In the genomic region with DNA sequence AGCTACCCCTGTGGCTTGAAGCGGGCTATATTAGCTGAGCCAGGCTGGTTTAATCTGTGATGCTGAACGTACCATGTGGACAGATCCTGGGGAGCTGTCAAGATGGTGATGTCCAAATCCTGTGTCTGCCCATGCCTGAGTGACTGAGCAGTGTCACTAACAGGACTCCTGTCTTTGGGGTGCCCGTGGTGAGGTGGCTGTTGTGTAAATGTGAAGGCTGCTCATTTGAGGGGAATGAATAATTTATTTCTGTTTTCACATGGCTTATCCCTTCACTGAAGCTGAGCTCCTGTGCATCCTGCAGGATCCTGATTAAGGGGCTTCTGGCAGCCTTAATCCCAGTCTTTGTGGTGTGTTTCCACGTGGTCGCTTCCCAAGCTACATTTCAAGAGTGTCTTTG, we compare ENCODE assay signal across 16 mouse cellular contexts.
DNase-seq lines count a peak whose midpoint lies in the region; ATAC-seq lines count a peak whose summit lies in the region.
"Had no signal": no experiment of that assay in that cellular context is flagged by ENCODE, and none has a peak within 500 bp of the region (broad histone marks: within the 10 kb centered on the region; RNA-seq: fewer than 3 reads in every experiment).

No protein-coding gene starts in this region.

- no peaks in the 10 kb centered on the region; the same call in 1 of the 2 replicates for H3K36me3 ChIP-seq in embryonic facial prominence, embryonic 10.5 days (replicated peaks)
- no peaks in the 10 kb centered on the region for H3K36me3 ChIP-seq in forebrain, embryonic 11.5 days (ENCODE audit: control insufficient read depth, insufficient read depth, low read length)
- H3K36me3 ChIP-seq in hindbrain, embryonic 14.5 days (replicated peaks; ENCODE audit: control insufficient read depth, insufficient read depth), result no peaks in the 10 kb centered on the region
- H3K36me3 ChIP-seq in midbrain, embryonic 16.5 days (ENCODE audit: control insufficient read depth, insufficient read depth, low read length), result no peaks in the 10 kb centered on the region
- H3K36me3 ChIP-seq: limb, embryonic 12.5 days had no signal

- no peaks in the 10 kb centered on the region for H3K27me3 ChIP-seq in embryonic facial prominence, embryonic 10.5 days (replicated peaks; ENCODE audit: low read depth, poor library complexity, severe bottlenecking)
- H3K27me3 ChIP-seq in forebrain, embryonic 11.5 days (ENCODE audit: control insufficient read depth, insufficient read depth, low read length), result no peaks in the 10 kb centered on the region
- H3K27me3 ChIP-seq in hindbrain, embryonic 14.5 days (ENCODE audit: control insufficient read depth, insufficient read depth, low read length), result no peaks in the 10 kb centered on the region
- H3K27me3 ChIP-seq in midbrain, embryonic 16.5 days (ENCODE audit: control insufficient read depth, insufficient read depth, low read depth, low read length), result no peaks in the 10 kb centered on the region
- H3K27me3 ChIP-seq: limb, embryonic 12.5 days had no signal

- peaks cover 33% of the 10 kb centered on the region for H3K4me1 ChIP-seq in embryonic facial prominence, embryonic 10.5 days
- H3K4me1 ChIP-seq in forebrain, embryonic 11.5 days (replicated peaks; ENCODE audit: control insufficient read depth, insufficient read depth, low read length), result peaks cover 11% of the 10 kb centered on the region; the same call in 1 of the 2 replicates
- peaks cover 25% of the 10 kb centered on the region for H3K4me1 ChIP-seq in hindbrain, embryonic 14.5 days (replicated peaks; ENCODE audit: control insufficient read depth, insufficient read depth, low read length)
- peaks cover 12% of the 10 kb centered on the region for H3K4me1 ChIP-seq in midbrain, embryonic 16.5 days (ENCODE audit: control insufficient read depth, insufficient read depth, low read length)

- ATAC-seq in forebrain, embryonic 11.5 days (replicated peaks; ENCODE audit: low FRiP score), result peak; percentile 86
- peak; percentile 66 for ATAC-seq in hindbrain, embryonic 14.5 days (ENCODE audit: low FRiP score)
- ATAC-seq in midbrain, embryonic 16.5 days, result peak; percentile 79
- ATAC-seq: CD4-positive, CD25-positive, alpha-beta regulatory T cell, adult 4 months had no signal

- WGBS in embryonic facial prominence, embryonic 10.5 days, result 44% methylated on average over 5 of the region's 5 CpGs
- 11% methylated on average over 5 of the region's 5 CpGs for WGBS in forebrain, embryonic 11.5 days
- 15% methylated on average over 5 of the region's 5 CpGs for WGBS in hindbrain, embryonic 14.5 days
- WGBS in midbrain, embryonic 16.5 days, result 4% methylated on average over 5 of the region's 5 CpGs

- peak overlapping the region; percentile 20; the same call in 1 of the 2 replicates for H3K9ac ChIP-seq in forebrain, embryonic 11.5 days (ENCODE audit: low read length)
- 0 out of 2 replicates have a peak overlapping the region, but pooled peaks have one; percentile 10 for H3K9ac ChIP-seq in hindbrain, embryonic 14.5 days
- H3K9ac ChIP-seq in midbrain, embryonic 16.5 days (ENCODE audit: low read depth, low read length), result peak overlapping the region; percentile 12; the same call in 1 of the 2 replicates
- H3K9ac ChIP-seq: limb, embryonic 12.5 days had no signal

- peak overlapping the region; percentile 69; the same call in 1 of the 2 replicates for H3K27ac ChIP-seq in embryonic facial prominence, embryonic 10.5 days (replicated peaks)
- H3K27ac ChIP-seq in forebrain, embryonic 11.5 days (ENCODE audit: low read depth, low read length), result peak overlapping the region; percentile 74
- H3K27ac ChIP-seq in hindbrain, embryonic 14.5 days, result peak overlapping the region; percentile 65
- H3K27ac ChIP-seq in midbrain, embryonic 16.5 days (ENCODE audit: low read length), result peak overlapping the region; percentile 70
- H3K27ac ChIP-seq: gastrocnemius, adult 2 months; limb, embryonic 12.5 days had no signal

- H3K4me2 ChIP-seq in forebrain, embryonic 11.5 days (ENCODE audit: low read depth, low read length, severe bottlenecking), result 0 out of 2 replicates have a peak overlapping the region, but pooled peaks have one; percentile 2
- no peak overlapping the region for H3K4me2 ChIP-seq in hindbrain, embryonic 14.5 days (replicated peaks)
- H3K4me2 ChIP-seq in midbrain, embryonic 16.5 days (ENCODE audit: low read length), result no peak overlapping the region
- H3K4me2 ChIP-seq: limb, embryonic 12.5 days had no signal

- H3K9me3 ChIP-seq in embryonic facial prominence, embryonic 10.5 days, result no peaks in the 10 kb centered on the region
- no peaks in the 10 kb centered on the region for H3K9me3 ChIP-seq in forebrain, embryonic 11.5 days (ENCODE audit: control insufficient read depth, low read length)
- H3K9me3 ChIP-seq in hindbrain, embryonic 14.5 days (ENCODE audit: control insufficient read depth, low read length), result no peaks in the 10 kb centered on the region
- H3K9me3 ChIP-seq in midbrain, embryonic 16.5 days (replicated peaks; ENCODE audit: control insufficient read depth, low read length, poor library complexity, severe bottlenecking), result no peaks in the 10 kb centered on the region
- H3K9me3 ChIP-seq: limb, embryonic 12.5 days had no signal

- no peak overlapping the region for H3K4me3 ChIP-seq in embryonic facial prominence, embryonic 10.5 days
- H3K4me3 ChIP-seq in forebrain, embryonic 11.5 days (ENCODE audit: low read depth, low read length), result no peak overlapping the region
- no peak overlapping the region for H3K4me3 ChIP-seq in hindbrain, embryonic 14.5 days (replicated peaks; ENCODE audit: low read length)
- H3K4me3 ChIP-seq in midbrain, embryonic 16.5 days (ENCODE audit: low read depth, low read length), result no peak overlapping the region
- H3K4me3 ChIP-seq: erythroblast, embryonic 14.5 days; gastrocnemius, adult 2 months; limb, embryonic 12.5 days had no signal

- DNase-seq in embryonic facial prominence, embryonic 10.5 days (ENCODE audit: low spot score), result no peak
- peak; percentile 63 for DNase-seq in forebrain, embryonic 11.5 days (ENCODE audit: low spot score)
- peak; percentile 34 for DNase-seq in hindbrain, embryonic 14.5 days (ENCODE audit: low spot score)
- DNase-seq in heart, postnatal 10 days, result no peak
- DNase-seq in heart, adult 18-20 months, result no peak
- DNase-seq in kidney, adult 9 months, result no peak
- DNase-seq in liver, result no peak
- DNase-seq: gastrocnemius, adult 2 months; heart, postnatal 4 days; kidney, adult 8-10 months; layer of hippocampus, adult 9-11 months; lung, adult 18-20 months had no signal

- intact Hi-C loops in heart, postnatal 10 days (cut with DNase I), result no loop called here

Comparison
In these comparisons a context has a peak if more than half of its experiments do, and no peak if none do; other contexts are left out.
1. DNase-seq: peak in forebrain, embryonic 11.5 days (single experiment) and hindbrain, embryonic 14.5 days (single experiment); none in embryonic facial prominence, embryonic 10.5 days (single experiment), heart, postnatal 10 days (0 of 2), heart, adult 18-20 months (0 of 2), kidney, adult 9 months (single experiment) and liver (single experiment).
2. Peak in every context shown above with its lines, with median percentiles within 50 percentile points of each other: H3K27ac ChIP-seq, ATAC-seq and H3K9ac ChIP-seq.